Mouse (Mus musculus) embryonic fibroblast, embryonic 13.5 days (primary cell): Measurements from ENCODE around the gene Ttc25.

Experiments used
- CTCF ChIP-seq: IDR thresholded peaks from 2 replicates; pipeline ENCODE4 v1.5.1; 2011; ENCODE audit warnings: mild to moderate bottlenecking, control low read depth, low read length, moderate library complexity, borderline replicate concordance; ENCODE audit not compliant: insufficient read depth
- POLR2A ChIP-seq: IDR thresholded peaks from 2 replicates; pipeline ENCODE4 v1.6.1; 2011; ENCODE audit warnings: low read depth, mild to moderate bottlenecking, control low read depth, low read length, moderate library complexity

- TF ChIP-seq CTCF (no peak), POLR2A (no peak)
These were observed 22.4 kb downstream of the Ttc25 start for GRCm38 (mm10) chr11:100567815-100568245.
